Mouse (Mus musculus) myocyte (in vitro differentiated cells): ENCODE measurements around the gene Smg1. TPM values are rescaled to one million over a fixed set of nuclear protein-coding genes. Genes with fewer than 3 reads are reported as not detected.
A peak's percentile ranks its signal among the peaks of the same experiment; 100 is the strongest.

Source experiments
- H3K27me3 ChIP-seq: one replicate; pipeline ENCODE4 v1.6.1; 2011; ENCODE audit not compliant: control insufficient read depth, insufficient read depth, insufficient read length
- H3K36me3 ChIP-seq: one replicate; pipeline ENCODE4 v1.6.1; 2011; ENCODE audit not compliant: control insufficient read depth, insufficient read depth
- H3K4me2 ChIP-seq: one replicate; pipeline ENCODE4 v1.6.1; 2011; ENCODE audit warnings: low read depth, control low read depth
- H3K4me3 ChIP-seq: one replicate; pipeline ENCODE4 v1.5.1; 2011; ENCODE audit warnings: mild to moderate bottlenecking, control low read depth, moderate library complexity
- H3K79me2 ChIP-seq: one replicate; pipeline ENCODE4 v1.6.1; 2011; ENCODE audit not compliant: control insufficient read depth, insufficient read depth
- H3ac ChIP-seq: one replicate; pipeline ENCODE4 v1.6.1; 2011; ENCODE audit not compliant: control insufficient read depth, insufficient read length
- CEBPB ChIP-seq: IDR thresholded peaks from 2 replicates; pipeline ENCODE4 v1.6.1; 2011; ENCODE audit warnings: mild to moderate bottlenecking, moderate library complexity; ENCODE audit not compliant: poor library complexity, insufficient read depth, severe bottlenecking
- E2F4 ChIP-seq: IDR thresholded peaks from one replicate; pipeline ENCODE4 v1.6.1; 2011; ENCODE audit warnings: mild to moderate bottlenecking, control low read depth, moderate library complexity; ENCODE audit not compliant: insufficient read depth
- MAX ChIP-seq: IDR thresholded peaks from one replicate; pipeline ENCODE4 v1.6.1; 2011; ENCODE audit warnings: low read depth, mild to moderate bottlenecking, control low read depth
- MYOD1 ChIP-seq, 3 experiments: IDR thresholded peaks; one replicate each; pipeline ENCODE4 v1.6.1; 2011; ENCODE audit warnings: control low read depth in 2 of 3, low read depth in 2 of 3, mild to moderate bottlenecking in 2 of 3, moderate library complexity in 1 of 3; ENCODE audit not compliant: insufficient read length in 2 of 3, control insufficient read depth in 1 of 3
- MYOG ChIP-seq, 3 experiments: IDR thresholded peaks; one replicate each; pipeline ENCODE4 v1.6.1; 2011; ENCODE audit warnings: control low read depth in 2 of 3, low read depth in 2 of 3, mild to moderate bottlenecking in 2 of 3; ENCODE audit not compliant: insufficient read length in 2 of 3, control insufficient read depth in 1 of 3, insufficient read depth in 1 of 3
- POLR2A ChIP-seq: IDR thresholded peaks from one replicate; pipeline ENCODE4 v1.6.1; 2011; ENCODE audit warnings: low read depth, mild to moderate bottlenecking, control low read depth, moderate library complexity; ENCODE audit not compliant: insufficient read length
- POLR2AphosphoS2 ChIP-seq: IDR thresholded peaks from one replicate; pipeline ENCODE4 v1.6.1; 2011; ENCODE audit warnings: low read depth, control low read depth; ENCODE audit not compliant: insufficient read length
- REST ChIP-seq: IDR thresholded peaks from one replicate; pipeline ENCODE4 v1.6.1; 2011; ENCODE audit warnings: mild to moderate bottlenecking, control low read depth, moderate library complexity; ENCODE audit not compliant: insufficient read depth, insufficient read length
- SRF ChIP-seq: IDR thresholded peaks from one replicate; pipeline ENCODE4 v1.6.1; 2011; ENCODE audit warnings: low read depth; ENCODE audit not compliant: control insufficient read depth, insufficient read length
- TCF12 ChIP-seq: IDR thresholded peaks from one replicate; pipeline ENCODE4 v1.6.1; 2011; ENCODE audit warnings: mild to moderate bottlenecking, control low read depth; ENCODE audit not compliant: poor library complexity, insufficient read depth, severe bottlenecking
- TCF3 ChIP-seq: IDR thresholded peaks from one replicate; pipeline ENCODE4 v1.6.1; 2011; ENCODE audit warnings: low read depth, control low read depth; ENCODE audit not compliant: insufficient read length
- USF1 ChIP-seq: IDR thresholded peaks from one replicate; pipeline ENCODE4 v1.6.1; 2011; ENCODE audit warnings: low read depth, mild to moderate bottlenecking, control low read depth, moderate library complexity
- polyA plus RNA-seq: library from polyadenylated mRNA; unstranded; fragments of >200 nt; fragmentation: generic; extraction: Trizol; gene quantifications from one replicate; pipeline ENCODE4 v1.2.1, GENCODE M21; 2012; ENCODE audit warnings: missing spikeins

Gene Smg1
- polyA plus RNA-seq, 1 experiment = 7.9 TPM

DNA sequence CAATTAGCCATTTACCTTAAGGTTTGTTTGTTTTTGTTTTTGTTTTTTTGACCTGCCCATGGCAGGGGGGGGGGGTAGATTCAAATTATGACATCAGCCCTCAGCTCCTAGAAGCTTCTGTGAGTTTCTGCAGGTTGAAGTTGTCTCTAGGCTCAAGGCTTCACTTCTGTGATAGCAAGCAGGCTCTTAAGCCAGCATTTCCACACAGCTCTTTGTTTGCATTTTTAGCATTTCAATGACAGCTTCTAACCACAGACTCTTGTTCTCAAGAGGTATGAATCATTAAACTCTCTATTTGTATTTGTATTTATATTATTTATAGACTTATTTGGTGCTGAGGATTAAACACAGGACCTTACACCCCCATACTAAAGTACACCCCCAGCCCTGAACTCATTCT is 15.0 kb upstream of the Smg1 start:
- no peaks in the 10 kb centered on the region for H3K27me3 ChIP-seq
- H3K4me3 ChIP-seq = no peak overlapping the region
- no peaks in the 10 kb centered on the region for H3K36me3 ChIP-seq
- H3ac ChIP-seq = no peak overlapping the region
- H3K79me2 ChIP-seq = no peaks in the 10 kb centered on the region
- TF ChIP-seq USF1 (no peak), REST (no peak), MYOG (IDR thresholded peaks at IDR 0.05; ENCODE audit: control insufficient read depth in 1 of 3, insufficient read depth in 1 of 3, insufficient read length in 2 of 3, low read depth in 2 of 3) (no peak), MAX (no peak), TCF3 (no peak), CEBPB (no peak), POLR2AphosphoS2 (no peak), E2F4 (no peak), POLR2A (no peak), SRF (no peak), TCF12 (no peak), MYOD1 (IDR thresholded peaks at IDR 0.05; ENCODE audit: control insufficient read depth in 1 of 3, insufficient read length in 2 of 3, low read depth in 2 of 3) (no peak)
- no peak overlapping the region for H3K4me2 ChIP-seq

DNA sequence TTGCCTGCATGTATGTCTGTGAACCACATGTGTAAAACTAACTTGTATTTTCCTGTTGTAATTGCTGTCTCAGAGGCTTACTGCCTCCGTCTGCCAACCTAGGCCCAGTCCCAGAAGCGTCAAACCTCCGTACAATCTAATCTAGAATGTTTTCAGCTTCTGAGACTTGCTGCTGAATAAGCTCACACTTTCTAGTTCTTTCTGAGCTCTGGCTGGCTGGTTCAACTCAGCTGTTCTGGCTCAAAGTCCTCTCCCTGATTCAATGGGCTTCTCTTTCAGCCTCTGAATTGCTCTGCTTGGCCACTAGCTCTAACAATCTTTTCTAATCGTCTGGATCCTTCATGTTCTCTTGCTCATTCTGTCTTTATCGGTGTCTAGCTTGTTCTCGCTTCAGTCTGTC is 13.3 kb upstream of the Smg1 start:
- Histone ChIP-seq H3K36me3 (no peaks in the 10 kb centered on the region), H3K27me3 (no peaks in the 10 kb centered on the region), H3K4me2 (no peak overlapping the region), H3K4me3 (no peak overlapping the region), H3K79me2 (no peaks in the 10 kb centered on the region), H3ac (no peak overlapping the region)
- TF ChIP-seq POLR2AphosphoS2 (no peak), USF1 (no peak), SRF (no peak), MAX (no peak)

DNA sequence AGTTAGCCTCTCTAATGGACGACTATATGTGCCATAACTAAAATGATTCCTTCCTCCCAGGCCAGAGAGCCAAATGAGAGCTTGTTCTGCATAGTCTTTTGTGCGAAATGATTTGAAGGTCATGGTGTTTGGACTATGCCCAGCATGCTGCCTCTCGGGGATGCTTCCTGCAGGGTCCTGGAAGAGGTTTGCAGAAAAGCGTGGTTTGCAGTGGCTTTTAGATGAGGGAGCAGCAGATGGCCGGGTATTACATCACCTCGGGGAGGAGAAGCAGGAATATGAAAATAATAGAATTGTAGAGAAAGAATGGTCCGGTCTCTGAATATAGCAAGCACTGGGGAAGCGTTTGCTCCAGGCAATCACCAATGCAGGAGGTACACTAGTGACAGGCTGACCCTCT is 11.0 kb upstream of the Smg1 start:
- Histone ChIP-seq H3K27me3 (no peaks in the 10 kb centered on the region), H3K79me2 (no peaks in the 10 kb centered on the region), H3K4me3 (no peak overlapping the region), H3K4me2 (peak overlapping the region; percentile 42), H3K36me3 (no peaks in the 10 kb centered on the region), H3ac (no peak overlapping the region)
- TF ChIP-seq MYOD1 (IDR thresholded peaks at IDR 0.05; ENCODE audit: control insufficient read depth in 1 of 3, insufficient read length in 2 of 3, low read depth in 2 of 3) = no peak
- TF ChIP-seq CEBPB = peak; percentile 68; the same call in 1 of the 2 replicates

DNA sequence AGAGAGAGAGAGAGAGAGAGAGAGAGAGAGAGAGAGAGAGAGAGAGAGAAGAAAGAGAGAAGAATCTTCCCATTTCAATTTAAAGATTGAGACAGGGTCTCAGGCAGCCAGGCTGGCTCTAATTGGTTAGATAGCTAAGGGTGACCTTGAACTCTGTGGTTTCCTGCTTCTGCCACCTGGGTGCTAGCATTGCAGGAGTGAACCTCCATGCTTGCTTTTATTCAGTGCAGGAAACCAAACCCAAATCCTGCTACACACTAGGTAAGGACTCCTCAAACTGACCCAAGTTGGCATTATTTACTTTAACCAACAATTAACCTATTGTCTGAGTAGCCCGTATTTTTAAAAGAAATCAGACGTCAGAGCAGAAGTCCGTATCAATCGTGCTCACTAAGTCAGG is 10.5 kb upstream of the Smg1 start:
- Histone ChIP-seq H3K79me2 (no peaks in the 10 kb centered on the region), H3K27me3 (no peaks in the 10 kb centered on the region), H3ac (no peak overlapping the region), H3K36me3 (no peaks in the 10 kb centered on the region), H3K4me2 (peak overlapping the region; percentile 42), H3K4me3 (no peak overlapping the region)
- TF ChIP-seq TCF3 (no peak), E2F4 (no peak), REST (no peak)

DNA sequence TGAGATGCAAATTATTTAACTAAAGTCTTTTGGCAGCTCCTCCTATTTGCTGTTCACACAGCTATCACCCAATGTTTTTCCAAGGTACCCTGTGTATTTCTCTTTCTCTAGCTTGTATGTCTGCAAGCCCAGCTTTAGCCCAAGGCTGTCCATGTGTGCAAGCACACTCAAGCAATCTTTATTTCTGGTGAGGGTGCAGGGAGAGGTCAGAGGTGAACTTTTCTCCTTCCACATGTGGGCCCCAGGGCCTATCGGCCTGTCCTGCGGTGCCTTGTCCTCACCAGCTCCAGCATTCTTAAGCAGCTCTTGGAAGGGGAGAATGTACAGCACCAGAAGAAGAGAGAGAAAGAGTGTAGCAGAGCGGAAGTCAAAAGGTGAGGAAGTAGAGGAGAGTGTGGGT is 9.5 kb upstream of the Smg1 start:
- H3K27me3 ChIP-seq = no peaks in the 10 kb centered on the region
- peak overlapping the region; percentile 85 for H3K4me2 ChIP-seq
- no peak for TF ChIP-seq MYOG (IDR thresholded peaks at IDR 0.05; ENCODE audit: control insufficient read depth in 1 of 3, insufficient read depth in 1 of 3, insufficient read length in 2 of 3, low read depth in 2 of 3)
- TF ChIP-seq POLR2A = no peak
- TF ChIP-seq USF1 = no peak
- TF ChIP-seq E2F4 = no peak
- TF ChIP-seq MYOD1 (IDR thresholded peaks at IDR 0.05; ENCODE audit: control insufficient read depth in 1 of 3, insufficient read length in 2 of 3, low read depth in 2 of 3) = no peak
- TF ChIP-seq MAX = no peak
- no peak for TF ChIP-seq REST
- no peak for TF ChIP-seq TCF3
- H3K4me3 ChIP-seq = no peak overlapping the region
- H3K36me3 ChIP-seq = no peaks in the 10 kb centered on the region
- no peaks in the 10 kb centered on the region for H3K79me2 ChIP-seq
- H3ac ChIP-seq = no peak overlapping the region

DNA sequence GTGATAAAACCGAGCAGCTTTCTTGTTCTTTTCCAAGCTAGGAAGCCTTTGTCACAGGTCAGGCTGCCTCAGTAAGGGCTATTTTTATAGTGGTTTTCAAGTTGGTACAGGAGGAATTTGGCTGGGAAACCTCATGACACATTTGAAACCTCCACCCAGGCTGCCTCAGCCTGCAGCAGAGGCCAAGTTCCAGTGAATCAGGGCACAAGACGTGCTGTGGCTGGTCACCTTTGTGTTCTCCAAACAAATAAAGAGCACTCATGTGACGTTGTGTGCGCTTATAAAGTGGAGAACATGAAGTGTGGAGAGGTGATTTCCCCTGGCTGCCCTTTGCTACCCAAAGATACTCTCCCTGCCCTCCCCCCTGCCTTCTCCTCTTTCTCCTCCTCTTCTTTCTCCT is 8.9 kb upstream of the Smg1 start:
- no peaks in the 10 kb centered on the region for H3K79me2 ChIP-seq
- TF ChIP-seq POLR2A (peak; percentile 24), TCF12 (no peak), REST (no peak), TCF3 (no peak), MYOG (IDR thresholded peaks at IDR 0.05; ENCODE audit: control insufficient read depth in 1 of 3, insufficient read depth in 1 of 3, insufficient read length in 2 of 3, low read depth in 2 of 3) (no peak), POLR2AphosphoS2 (peak; percentile 43), SRF (no peak), USF1 (no peak), CEBPB (no peak), E2F4 (no peak), MAX (no peak), MYOD1 (IDR thresholded peaks at IDR 0.05; ENCODE audit: control insufficient read depth in 1 of 3, insufficient read length in 2 of 3, low read depth in 2 of 3) (no peak)
- H3K4me2 ChIP-seq = peak overlapping the region; percentile 85
- H3K27me3 ChIP-seq = no peaks in the 10 kb centered on the region
- H3K36me3 ChIP-seq = no peaks in the 10 kb centered on the region
- H3ac ChIP-seq = no peak overlapping the region
- H3K4me3 ChIP-seq = no peak overlapping the region
